Mouse (Mus musculus) CD4-positive helper T cell, adult 2 months (primary cell): Measurements from ENCODE around the gene Supt6.

ENCODE experiments used
- DNase-seq: peaks from one replicate; pipeline ENCODE4 v3.0.0-alpha.2; 2012; ENCODE audit warnings: low read depth, missing footprints, low spot score

Gene Supt6

GRCm38 (mm10) chr11:78167257-78167959 lies 78.4 kb downstream of the Supt6 start:
- DNase-seq, result no peak

DNA sequence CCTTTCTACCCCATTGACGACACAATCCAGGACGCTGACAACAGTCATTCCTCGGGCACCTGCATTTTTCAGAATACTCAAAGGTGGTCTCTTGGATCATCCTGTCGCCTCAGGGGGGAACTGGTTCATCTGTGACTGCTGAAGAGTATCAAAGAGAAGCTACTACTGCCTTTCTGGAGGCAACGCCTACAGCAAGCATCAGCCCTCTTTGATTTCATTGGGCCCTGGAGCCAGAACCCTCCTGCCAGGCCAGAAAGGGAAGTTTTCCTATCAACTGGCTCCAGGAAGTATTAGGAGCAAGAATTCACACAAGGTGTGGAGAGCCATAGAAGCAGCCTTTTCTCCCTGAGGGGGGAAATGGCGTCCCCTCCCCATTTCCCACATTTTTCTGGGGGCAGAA lies 79.1 kb downstream of the Supt6 start:
- no peak for DNase-seq

- no peak for DNase-seq
Observed at GRCm38 (mm10) chr11:78166161-78166560, 79.6 kb downstream of the Supt6 start.

- no peak for DNase-seq
Observed at GRCm38 (mm10) chr11:78165761-78166109, 80.1 kb downstream of the Supt6 start.

GRCm38 (mm10) chr11:78164924-78165760 lies 80.6 kb downstream of the Supt6 start, which contains the start of gene Traf4:
Traf4 (minus strand) TSS chr11:78165589.
- peak; percentile 86 for DNase-seq

DNA sequence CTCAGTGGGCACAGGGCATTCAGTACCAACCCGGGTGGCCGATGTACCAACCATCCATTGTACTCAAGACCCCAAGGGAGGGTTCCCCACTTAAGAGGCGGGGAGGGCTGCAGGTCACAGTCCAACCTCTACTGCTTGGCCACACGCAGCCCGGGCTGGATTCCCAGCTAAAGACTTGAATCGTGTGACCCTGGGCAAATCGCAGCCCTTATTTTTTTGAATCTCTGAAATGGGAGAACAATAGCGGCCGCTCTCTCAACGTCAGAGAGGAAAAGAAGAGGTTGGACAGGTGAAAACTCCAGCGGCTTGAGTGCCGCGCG lies 81.2 kb downstream of the Supt6 start:
- DNase-seq, result no peak

DNA sequence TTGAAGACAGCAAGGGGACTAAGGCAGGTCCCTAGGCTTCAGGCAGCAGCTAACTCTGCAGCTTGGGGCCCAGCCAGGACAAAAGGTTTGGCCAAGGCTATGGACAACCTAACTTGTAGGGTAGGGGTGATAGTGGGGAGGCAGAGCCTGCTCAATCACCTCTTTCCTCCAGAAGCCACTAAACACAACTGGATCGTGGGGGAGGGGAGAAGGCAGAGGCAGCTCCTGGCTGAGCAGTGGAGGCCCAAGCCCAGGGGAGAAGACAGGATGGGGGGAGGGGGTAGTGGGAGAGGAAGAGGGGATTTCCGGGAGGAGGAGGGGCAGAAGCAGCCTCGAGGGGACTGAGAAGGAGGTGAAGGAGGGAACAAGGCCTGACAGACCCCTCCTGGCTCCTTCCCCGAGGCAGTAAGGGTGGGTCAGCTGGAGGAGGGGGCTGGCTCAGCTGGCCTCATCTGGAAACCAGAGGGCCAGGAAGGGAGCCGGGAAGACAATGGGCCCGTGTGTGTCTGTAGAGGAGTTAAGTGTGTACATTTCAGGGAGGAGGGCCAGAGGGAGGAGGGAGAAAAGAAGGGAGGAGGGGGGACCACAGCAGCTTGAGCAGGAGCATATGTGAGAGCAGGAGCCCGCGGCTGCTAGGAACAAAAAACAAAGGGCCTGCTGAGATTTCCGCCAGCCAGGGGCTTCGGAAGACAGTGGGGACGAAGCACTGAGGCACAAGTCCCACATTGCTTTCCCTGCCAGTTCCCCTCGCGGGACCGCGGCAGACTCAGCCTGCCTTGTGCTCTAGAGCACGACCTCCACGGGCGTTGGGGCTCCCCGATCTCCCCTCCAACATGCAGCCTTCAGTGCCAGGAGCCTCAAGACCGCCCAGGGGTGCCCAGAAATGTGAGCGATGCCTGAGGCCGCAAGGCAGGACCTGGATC lies 81.8 kb downstream of the Supt6 start:
- peak; percentile 54 for DNase-seq

GRCm38 (mm10) chr11:78163045-78163444 lies 82.7 kb downstream of the Supt6 start:
- DNase-seq, result no peak

- no peak for DNase-seq
Observed at GRCm38 (mm10) chr11:78162504-78162903, 83.3 kb downstream of the Supt6 start.

DNA sequence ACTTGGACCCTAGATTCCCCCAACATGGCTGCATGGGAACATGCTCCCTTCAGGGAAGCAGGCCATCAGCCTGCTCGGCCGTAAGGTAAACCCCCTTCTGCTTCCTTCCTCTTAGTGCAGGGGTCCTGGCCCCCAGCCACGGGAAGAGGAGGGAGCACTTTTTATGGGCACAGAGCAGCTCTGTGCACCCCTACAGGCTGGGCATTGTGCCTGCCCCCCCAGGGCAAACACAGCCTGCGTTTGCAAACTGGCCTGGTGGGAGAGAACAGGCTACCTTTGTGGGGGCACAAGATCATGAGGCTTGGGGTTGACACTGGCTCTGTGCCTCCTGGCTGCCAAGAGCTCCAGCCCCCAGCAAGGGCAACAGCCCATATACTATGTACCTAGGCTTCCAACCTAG lies 83.8 kb downstream of the Supt6 start:
- no peak for DNase-seq

- no peak for DNase-seq
Observed at GRCm38 (mm10) chr11:78161169-78161568, 84.6 kb downstream of the Supt6 start.

GRCm38 (mm10) chr11:78160675-78161074 lies 85.1 kb downstream of the Supt6 start:
- no peak for DNase-seq

DNA sequence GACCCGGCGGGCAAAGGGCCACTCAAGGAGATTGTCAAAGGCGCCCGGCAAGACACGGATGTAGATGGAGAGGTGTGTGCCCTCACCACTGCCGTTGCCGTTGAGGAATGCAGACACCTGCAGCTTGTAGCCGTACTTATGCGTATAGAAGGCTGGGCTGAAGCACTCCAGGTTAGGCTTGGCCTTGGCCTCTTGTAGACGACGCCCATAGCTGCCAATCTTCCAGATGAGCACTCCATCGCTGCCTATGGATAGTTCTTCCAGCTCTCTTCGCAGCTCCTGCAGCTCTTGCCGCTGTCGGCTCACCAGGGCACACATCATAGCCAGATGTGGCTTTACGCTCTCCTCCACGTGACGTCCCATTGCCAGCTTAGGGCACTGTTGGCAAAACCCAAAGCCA lies 85.6 kb downstream of the Supt6 start:
- DNase-seq, result no peak

- no peak for DNase-seq
Observed at GRCm38 (mm10) chr11:78159557-78159956, 86.2 kb downstream of the Supt6 start.

GRCm38 (mm10) chr11:78159096-78159495 lies 86.7 kb downstream of the Supt6 start:
- DNase-seq, result peak; percentile 88
